Mouse (Mus musculus) 3T3-L1 (cell line): ENCODE measurements around the gene Pold1.

Experiments
- DNase-seq: peaks from one replicate; pipeline ENCODE4 v3.0.0-alpha.2; 2015; ENCODE audit warnings: low read depth, low spot score

Pold1 gene

GRCm38 (mm10) chr7:44581637-44582036 is 33.0 kb upstream of the Pold1 start:
- DNase-seq = no peak

- no peak for DNase-seq
Observed at GRCm38 (mm10) chr7:44576333-44576844, 27.7 kb upstream of the Pold1 start.

- DNase-seq = no peak
Observed at GRCm38 (mm10) chr7:44572956-44573484, 24.4 kb upstream of the Pold1 start.

GRCm38 (mm10) chr7:44572213-44572701 is 23.6 kb upstream of the Pold1 start, which contains the start of gene Napsa:
Napsa (plus strand) TSS chr7:44572380.
- DNase-seq = no peak

GRCm38 (mm10) chr7:44571811-44572210 is 23.2 kb upstream of the Pold1 start:
- no peak for DNase-seq

GRCm38 (mm10) chr7:44570989-44571388 is 22.3 kb upstream of the Pold1 start:
- no peak for DNase-seq

- DNase-seq = no peak
Observed at GRCm38 (mm10) chr7:44568803-44569202, 20.2 kb upstream of the Pold1 start.

GRCm38 (mm10) chr7:44565414-44565813 is 16.8 kb upstream of the Pold1 start:
- no peak for DNase-seq

GRCm38 (mm10) chr7:44564486-44564885 is 15.8 kb upstream of the Pold1 start:
- no peak for DNase-seq

GRCm38 (mm10) chr7:44563284-44563683 is 14.6 kb upstream of the Pold1 start:
- DNase-seq = no peak

- peak; percentile 79 for DNase-seq
Observed at GRCm38 (mm10) chr7:44560435-44561400, 12.1 kb upstream of the Pold1 start.

GRCm38 (mm10) chr7:44557629-44558028 is 9.0 kb upstream of the Pold1 start:
- no peak for DNase-seq

GRCm38 (mm10) chr7:44553826-44554225 is 5.2 kb upstream of the Pold1 start, which contains the start of gene Nr1h2:
Nr1h2 (minus strand) TSS chr7:44553951.
- peak; percentile 94 for DNase-seq

GRCm38 (mm10) chr7:44553196-44553764 is 4.6 kb upstream of the Pold1 start:
- peak; percentile 96 for DNase-seq

GRCm38 (mm10) chr7:44552141-44552908 is 3.7 kb upstream of the Pold1 start:
- DNase-seq = no peak

- no peak for DNase-seq
Observed at GRCm38 (mm10) chr7:44551731-44552130, 3.1 kb upstream of the Pold1 start.

- no peak for DNase-seq
Observed at GRCm38 (mm10) chr7:44551301-44551700, 2.7 kb upstream of the Pold1 start.

GRCm38 (mm10) chr7:44550409-44550678 is 1.7 kb upstream of the Pold1 start:
- no peak for DNase-seq

- DNase-seq = no peak
Observed at GRCm38 (mm10) chr7:44549621-44550408, 1.2 kb upstream of the Pold1 start.

GRCm38 (mm10) chr7:44547725-44548124 is 924 bp downstream of the Pold1 start:
- DNase-seq = peak; percentile 6

- no peak for DNase-seq
Observed at GRCm38 (mm10) chr7:44547041-44547440, 1.6 kb downstream of the Pold1 start.
